ENCODE assay signal across 9 mouse cellular contexts in the genomic region with DNA sequence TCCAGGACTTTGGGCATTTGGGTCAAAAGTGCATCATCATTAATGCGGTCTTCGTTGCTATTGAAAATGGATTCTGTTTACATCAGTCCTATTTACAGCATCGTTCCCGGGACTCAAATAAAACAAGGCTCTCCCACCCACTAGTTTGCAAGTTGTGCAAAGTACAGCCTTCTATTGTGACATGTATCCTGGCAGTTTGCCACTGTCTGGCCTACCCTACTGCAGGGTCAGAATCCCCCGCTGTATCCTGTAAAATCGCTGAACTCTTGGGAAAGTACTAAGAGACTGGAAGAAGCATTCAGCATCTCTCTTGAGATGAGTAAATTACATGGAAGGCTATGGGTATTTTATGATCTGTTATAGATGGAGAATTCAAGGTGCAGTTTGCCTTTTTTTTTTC.
DNase-seq lines count a peak whose midpoint lies in the region; ATAC-seq lines count a peak whose summit lies in the region.
"Had no signal": no experiment of that assay in that cellular context is flagged by ENCODE, and none has a peak within 500 bp of the region (broad histone marks: within the 10 kb centered on the region; RNA-seq: fewer than 3 reads in every experiment).

No protein-coding gene starts in this region.

- no peaks in the 10 kb centered on the region for H3K4me1 ChIP-seq in heart, embryonic 11.5 days (ENCODE audit: control insufficient read depth, insufficient read depth, low read length)

- H3K9me3 ChIP-seq in heart, embryonic 11.5 days (replicated peaks; ENCODE audit: control insufficient read depth, low read length) = no peaks in the 10 kb centered on the region
- H3K9me3 ChIP-seq: embryonic facial prominence, embryonic 13.5 days had no signal

- WGBS in heart, embryonic 11.5 days (ENCODE audit: insufficient replicate concordance) = 76% methylated on average over 6 of the region's 6 CpGs

- H3K4me3 ChIP-seq in heart, embryonic 11.5 days (ENCODE audit: low read depth, low read length) = no peak overlapping the region

- no peaks in the 10 kb centered on the region for H3K36me3 ChIP-seq in heart, embryonic 11.5 days (ENCODE audit: control insufficient read depth, insufficient read depth, low read length)
- H3K36me3 ChIP-seq: embryonic facial prominence, embryonic 13.5 days had no signal

- H3K4me2 ChIP-seq in heart, embryonic 11.5 days = no peak overlapping the region

- peak; percentile 43 to 55 for DNase-seq in heart, adult 18-20 months
- DNase-seq in right cerebral cortex, postnatal 4 days = peak; percentile 4
- DNase-seq in right cerebral cortex, postnatal 14 days = no peak
- peak; percentile 56 for DNase-seq in kidney, postnatal 14 days
- peak; percentile 52 to 54 for DNase-seq in lung, postnatal 4 days
- no peak for DNase-seq in thymus, postnatal 0 days (ENCODE audit: low spot score)
- DNase-seq in urinary bladder, postnatal 10 days (ENCODE audit: low spot score) = no peak

- no peak for ATAC-seq in heart, embryonic 11.5 days (replicated peaks; ENCODE audit: insufficient number of reproducible peaks, low FRiP score, low TSS enrichment)

- H3K27ac ChIP-seq in heart, embryonic 11.5 days (ENCODE audit: low read depth, low read length) = no peak overlapping the region

- H3K27me3 ChIP-seq in heart, embryonic 11.5 days (ENCODE audit: control insufficient read depth, insufficient read depth, low read length) = no peaks in the 10 kb centered on the region
- H3K27me3 ChIP-seq: embryonic facial prominence, embryonic 13.5 days had no signal

- H3K9ac ChIP-seq in heart, embryonic 11.5 days (ENCODE audit: low read depth, low read length) = no peak overlapping the region
- H3K9ac ChIP-seq: embryonic facial prominence, embryonic 13.5 days had no signal

Comparison
In these comparisons a context has a peak if more than half of its experiments do, and no peak if none do; other contexts are left out.
1. DNase-seq: peak in heart, adult 18-20 months (2 of 2), right cerebral cortex, postnatal 4 days (single experiment), kidney, postnatal 14 days (single experiment) and lung, postnatal 4 days (2 of 2); none in right cerebral cortex, postnatal 14 days (single experiment), thymus, postnatal 0 days (single experiment) and urinary bladder, postnatal 10 days (single experiment).